Mouse (Mus musculus): Measurements from ENCODE around the gene Podxl. TPM values are rescaled to one million over a fixed set of nuclear protein-coding genes. Genes with fewer than 3 reads are reported as not detected.
"Not testable (repeated sequence)": the region's sequence is repeated elsewhere in the genome, so short reads cannot be mapped to it uniquely, and the experiment has no call there.

Gene Podxl
- total RNA-seq, 2 experiments from 2014 or later, result 20.3 to 22.7 TPM

GRCm38 (mm10) chr6:31568070-31568595 is 4.4 kb upstream of the Podxl start:
- no peak for DNase-seq (ENCODE audit: low spot score in 2 of 2)

- DNase-seq (ENCODE audit: low spot score in 2 of 2), result peak in 1 of 2 experiments; percentile 36
Measured at GRCm38 (mm10) chr6:31567200-31567599, 3.4 kb upstream of the Podxl start.

- DNase-seq (ENCODE audit: low spot score in 2 of 2), result no peak
Measured at GRCm38 (mm10) chr6:31564901-31565391, 1.2 kb upstream of the Podxl start.

- no peak for DNase-seq (ENCODE audit: low spot score in 2 of 2)
Measured at GRCm38 (mm10) chr6:31564182-31564531, 376 bp upstream of the Podxl start.

- DNase-seq (ENCODE audit: low spot score in 2 of 2), result no peak
Measured at GRCm38 (mm10) chr6:31562371-31563080, 1.3 kb downstream of the Podxl start.

GRCm38 (mm10) chr6:31561948-31562347 is 1.8 kb downstream of the Podxl start:
- DNase-seq (ENCODE audit: low spot score in 2 of 2), result not testable (repeated sequence)

- no peak for DNase-seq (ENCODE audit: low spot score in 2 of 2)
Measured at GRCm38 (mm10) chr6:31560138-31560959, 3.4 kb downstream of the Podxl start.

GRCm38 (mm10) chr6:31556460-31557100 is 7.2 kb downstream of the Podxl start:
- no peak for DNase-seq (ENCODE audit: low spot score in 2 of 2)

- no peak for DNase-seq (ENCODE audit: low spot score in 2 of 2)
Measured at GRCm38 (mm10) chr6:31550876-31551532, 12.8 kb downstream of the Podxl start.

GRCm38 (mm10) chr6:31549361-31550051 is 14.3 kb downstream of the Podxl start:
- DNase-seq (ENCODE audit: low spot score in 2 of 2), result no peak

- DNase-seq (ENCODE audit: low spot score in 2 of 2), result no peak
Measured at GRCm38 (mm10) chr6:31544318-31544717, 19.5 kb downstream of the Podxl start.

- no peak for DNase-seq (ENCODE audit: low spot score in 2 of 2)
Measured at GRCm38 (mm10) chr6:31540018-31540417, 23.8 kb downstream of the Podxl start.

- no peak for DNase-seq (ENCODE audit: low spot score in 2 of 2)
Measured at GRCm38 (mm10) chr6:31538112-31538511, 25.7 kb downstream of the Podxl start.

- DNase-seq (ENCODE audit: low spot score in 2 of 2), result no peak
Measured at GRCm38 (mm10) chr6:31537193-31537592, 26.6 kb downstream of the Podxl start.

GRCm38 (mm10) chr6:31534705-31535104 is 29.1 kb downstream of the Podxl start:
- no peak for DNase-seq (ENCODE audit: low spot score in 2 of 2)

- no peak for DNase-seq (ENCODE audit: low spot score in 2 of 2)
Measured at GRCm38 (mm10) chr6:31531880-31532279, 31.9 kb downstream of the Podxl start.

GRCm38 (mm10) chr6:31528339-31528738 is 35.4 kb downstream of the Podxl start:
- no peak for DNase-seq (ENCODE audit: low spot score in 2 of 2)

- DNase-seq (ENCODE audit: low spot score in 2 of 2), result peak; percentile 63 to 77
Measured at GRCm38 (mm10) chr6:31527897-31528296, 35.9 kb downstream of the Podxl start.

GRCm38 (mm10) chr6:31526929-31527328 is 36.9 kb downstream of the Podxl start:
- no peak for DNase-seq (ENCODE audit: low spot score in 2 of 2)

- peak; percentile 65 to 68 for DNase-seq (ENCODE audit: low spot score in 2 of 2)
Measured at GRCm38 (mm10) chr6:31525231-31525900, 38.4 kb downstream of the Podxl start.

Data from left cerebral cortex, adult 18-20 months (tissue).